Mouse (Mus musculus): ENCODE measurements around the gene Shc4. TPM values are rescaled to one million over a fixed set of nuclear protein-coding genes. Genes with fewer than 3 reads are reported as not detected.

Shc4 gene
- polyA plus RNA-seq, 1 experiment = 0.08 TPM

DNA sequence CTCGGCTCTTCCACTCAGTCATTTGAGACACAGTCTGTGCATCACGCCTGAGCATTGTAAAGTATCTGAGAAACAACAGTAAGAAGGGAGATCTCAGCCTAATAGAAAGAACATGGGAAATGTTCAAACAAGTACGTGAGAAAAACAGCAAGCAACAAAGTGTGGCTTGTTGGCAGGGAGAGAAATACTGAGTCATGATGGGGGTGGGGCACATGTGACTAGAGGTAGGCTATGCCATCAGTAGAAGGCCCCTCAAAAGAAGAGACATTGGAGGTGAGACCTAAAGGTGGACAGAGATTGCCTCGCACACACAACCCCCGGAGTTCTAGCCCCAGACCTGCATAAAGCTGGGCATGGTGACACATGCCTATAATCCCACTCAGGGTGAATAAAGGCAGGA, 58.7 kb downstream of the Shc4 start:
- no peak for TF ChIP-seq GATA1 (IDR thresholded peaks at IDR 0.05; ENCODE audit: low read length)

DNA sequence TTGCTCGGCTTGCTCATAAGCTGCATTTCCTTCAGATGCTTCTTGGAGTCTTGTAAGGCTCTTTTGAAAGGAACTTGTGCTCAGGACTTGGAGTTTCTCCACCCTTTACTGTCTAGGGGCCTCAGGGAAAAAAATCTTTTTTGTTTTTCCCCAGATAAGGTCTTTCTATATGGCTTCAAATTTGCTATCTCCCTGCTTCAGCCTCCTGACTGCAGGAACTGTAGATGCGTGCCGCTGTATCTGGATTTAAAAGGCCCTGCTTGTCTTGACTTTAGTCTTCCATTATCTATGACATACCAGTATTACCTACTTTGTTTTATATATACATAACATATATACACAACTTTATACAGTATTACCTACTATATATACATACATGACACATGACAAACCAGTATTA, 61.4 kb downstream of the Shc4 start:
- no peak for TF ChIP-seq GATA1 (IDR thresholded peaks at IDR 0.05; ENCODE audit: low read length)

DNA sequence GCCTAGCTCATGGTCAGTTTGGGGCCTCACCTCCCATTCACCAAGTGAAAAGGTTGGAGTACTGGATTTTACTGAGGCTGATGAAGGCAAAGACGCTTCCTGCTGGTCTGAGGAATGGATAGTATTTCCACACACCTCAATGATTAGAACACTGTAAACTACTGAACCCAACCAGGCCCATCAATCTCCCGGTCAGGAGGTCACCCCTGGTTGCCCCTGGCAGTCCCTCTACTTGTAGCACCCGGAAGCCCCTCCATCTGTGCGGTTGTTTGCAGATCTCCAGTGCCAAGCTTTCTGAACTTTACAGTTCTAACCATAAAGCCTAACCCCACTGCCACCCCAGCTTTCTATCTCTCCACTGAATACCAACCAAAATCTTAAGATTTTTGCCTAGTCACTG, 62.8 kb downstream of the Shc4 start:
- TF ChIP-seq GATA1 (IDR thresholded peaks at IDR 0.05; ENCODE audit: low read length) = no peak

DNA sequence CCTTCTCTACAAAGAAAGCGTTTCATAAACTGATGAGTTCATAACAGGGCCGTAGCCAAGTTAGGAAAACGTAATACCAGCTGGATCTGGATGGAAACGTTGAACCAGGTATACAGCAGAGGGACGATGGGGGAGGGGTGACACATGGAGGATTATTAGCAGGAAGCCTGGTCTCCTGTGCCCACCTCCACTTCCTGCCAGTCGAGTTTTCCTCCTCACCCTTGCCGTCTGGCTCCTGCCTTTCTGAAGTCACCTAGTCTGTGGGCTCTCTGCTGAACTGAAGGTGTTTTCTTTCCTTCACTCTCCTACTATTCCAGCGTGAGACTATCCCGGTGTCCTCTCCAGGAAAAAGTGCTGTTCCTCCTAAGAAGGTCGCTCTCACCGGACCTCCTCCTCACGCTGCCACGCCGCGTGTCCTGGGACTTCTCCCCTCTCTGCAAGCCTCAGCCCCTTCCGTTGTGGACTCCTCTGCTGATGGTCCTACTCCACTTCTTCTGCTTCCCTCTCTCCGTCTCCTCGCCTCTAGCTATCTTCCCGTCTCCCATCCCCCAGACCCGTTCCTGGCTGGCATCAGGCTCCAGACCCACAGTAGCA, 63.3 kb downstream of the Shc4 start:
- TF ChIP-seq GATA1 (IDR thresholded peaks at IDR 0.05; ENCODE audit: low read length) = no peak

DNA sequence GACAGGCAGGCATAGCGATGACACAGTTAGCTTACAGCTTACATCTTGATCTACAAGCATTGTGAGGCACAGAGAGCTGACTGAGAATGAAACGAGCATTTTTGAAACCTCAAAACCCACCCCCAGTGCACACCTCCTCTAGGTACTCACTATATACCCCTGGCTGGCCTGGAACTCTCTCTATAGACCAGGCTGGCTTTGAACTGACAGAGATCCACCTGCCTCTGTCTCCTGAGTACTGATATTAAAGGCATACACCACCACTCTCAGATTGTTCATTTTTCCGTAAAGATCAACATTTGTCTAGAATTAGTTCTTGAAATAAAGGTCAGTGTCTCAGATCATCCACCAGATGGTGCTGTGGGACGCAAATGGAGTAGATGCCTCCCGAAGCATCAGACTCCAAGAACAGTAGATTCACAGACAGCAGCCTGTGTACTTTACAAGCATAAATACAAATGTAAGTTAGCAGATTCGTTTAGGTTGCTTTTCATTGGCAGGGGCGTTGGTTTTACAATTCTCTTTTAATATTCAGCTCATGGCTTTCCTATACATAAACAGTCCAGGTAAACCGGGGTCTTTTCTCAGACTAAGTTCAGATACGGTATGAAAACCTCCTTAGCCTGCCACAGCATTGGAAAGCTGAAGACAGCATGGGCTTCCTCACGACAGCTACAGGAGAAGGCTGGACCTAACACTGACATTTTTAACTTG, 64.0 kb downstream of the Shc4 start:
- no peak for TF ChIP-seq GATA1 (IDR thresholded peaks at IDR 0.05; ENCODE audit: low read length)

DNA sequence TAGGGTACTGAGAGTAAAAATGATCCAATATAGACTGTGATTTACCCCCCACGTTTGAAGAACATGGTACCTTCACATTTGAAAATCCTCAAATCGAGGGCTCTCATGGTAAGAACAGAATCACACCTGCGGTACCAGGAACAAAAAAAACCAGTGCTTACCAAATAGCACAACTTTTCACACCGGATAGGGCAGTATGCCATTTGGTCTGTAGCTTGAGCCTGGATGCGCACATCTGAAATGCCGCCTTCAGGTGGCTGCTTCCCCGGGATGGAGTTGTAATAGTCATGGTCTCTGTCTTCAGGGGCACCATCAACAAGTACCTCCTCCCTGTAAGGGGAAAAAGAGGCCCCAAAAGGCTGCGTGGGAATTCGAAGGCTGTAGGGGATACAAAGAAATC, 68.6 kb downstream of the Shc4 start:
- TF ChIP-seq GATA1 (IDR thresholded peaks at IDR 0.05; ENCODE audit: low read length) = no peak

DNA sequence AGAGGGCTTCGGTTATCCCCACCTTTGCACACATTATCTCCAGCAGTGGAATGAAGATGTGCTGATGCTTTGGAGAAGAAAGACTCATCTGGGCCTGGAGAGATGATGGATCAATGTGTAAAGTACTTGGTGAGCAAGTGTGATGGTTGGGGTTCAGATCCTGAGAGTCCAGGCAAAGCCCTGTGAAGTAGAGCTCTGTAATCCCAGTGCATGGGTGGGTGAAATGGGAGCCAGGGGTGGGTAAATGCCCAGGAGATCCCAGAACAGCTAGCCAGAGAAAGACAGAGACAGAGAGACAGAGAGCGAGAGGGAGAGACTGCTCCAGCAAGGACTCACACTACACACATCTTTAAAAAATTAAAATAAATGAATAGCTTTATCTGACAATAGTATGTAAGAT, 70.7 kb downstream of the Shc4 start:
- no peak for TF ChIP-seq GATA1 (IDR thresholded peaks at IDR 0.05; ENCODE audit: low read length)

DNA sequence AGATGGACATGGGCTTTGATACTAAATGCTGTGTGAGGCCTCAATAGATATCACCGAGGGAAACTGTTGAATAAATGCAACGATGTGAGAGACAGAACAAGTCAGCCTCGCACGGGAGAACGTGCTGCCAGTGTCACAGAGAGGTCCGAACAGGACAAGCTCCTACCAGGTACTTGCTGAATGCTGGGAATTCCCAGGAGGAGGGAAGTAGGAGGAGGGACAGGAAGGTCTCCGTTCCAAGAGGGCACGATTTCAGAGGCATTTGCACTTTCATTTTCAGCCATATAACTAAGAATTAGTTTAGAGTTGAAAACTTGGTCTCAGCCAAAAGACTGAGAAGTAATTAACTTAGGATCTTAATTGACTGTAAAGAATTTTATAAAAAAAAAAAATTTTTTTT, 72.4 kb downstream of the Shc4 start:
- TF ChIP-seq GATA1 (IDR thresholded peaks at IDR 0.05; ENCODE audit: low read length) = no peak

DNA sequence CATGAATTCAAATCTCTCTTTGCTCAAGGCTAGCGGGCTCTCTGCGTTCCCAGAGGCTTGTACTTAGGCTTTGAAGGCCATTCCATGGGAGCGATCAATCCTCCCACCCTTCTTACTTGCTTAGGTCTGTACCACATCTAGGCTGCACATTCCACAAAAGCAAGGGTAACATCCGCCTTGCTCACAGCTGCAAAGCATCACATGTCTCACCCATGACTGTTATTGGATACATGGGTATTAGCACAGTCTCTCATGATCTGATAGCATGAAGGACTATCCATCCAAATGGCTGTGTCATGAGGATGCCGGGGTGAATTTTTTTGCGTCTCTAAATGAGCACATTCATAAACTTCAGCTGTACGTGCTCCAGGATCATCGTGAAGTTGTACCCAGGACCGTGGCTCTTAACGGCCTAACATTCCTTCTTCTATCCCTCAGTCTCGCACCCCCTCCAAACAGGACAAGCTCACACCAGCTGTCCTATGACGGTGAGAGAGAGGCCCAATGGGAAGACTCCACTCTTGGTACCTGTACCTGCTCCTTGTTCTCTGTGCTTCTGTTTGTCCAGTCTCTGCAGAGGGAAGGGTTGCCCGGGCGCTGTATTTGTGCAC, 73.1 kb downstream of the Shc4 start:
- no peak for TF ChIP-seq GATA1 (IDR thresholded peaks at IDR 0.05; ENCODE audit: low read length)

DNA sequence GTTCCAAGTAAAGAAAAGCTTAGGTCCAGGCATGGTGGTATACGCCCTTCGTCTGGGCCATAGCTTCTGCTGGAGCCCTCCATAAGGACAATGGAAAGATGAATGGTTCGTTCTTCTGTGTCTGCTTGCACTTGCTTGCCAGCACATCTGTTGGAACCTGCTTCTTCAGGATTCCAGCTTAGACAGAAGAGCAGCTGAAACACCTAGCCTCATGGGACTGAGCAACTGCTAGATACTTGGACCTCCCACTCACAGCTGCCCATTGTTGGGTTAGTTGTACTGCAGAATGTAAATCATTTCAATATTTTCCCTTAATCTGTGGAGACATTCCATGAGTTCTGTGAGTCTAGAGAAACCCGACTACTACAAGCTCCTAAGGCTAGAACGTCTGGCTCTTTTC, 73.9 kb downstream of the Shc4 start:
- TF ChIP-seq GATA1 (IDR thresholded peaks at IDR 0.05; ENCODE audit: low read length) = no peak

DNA sequence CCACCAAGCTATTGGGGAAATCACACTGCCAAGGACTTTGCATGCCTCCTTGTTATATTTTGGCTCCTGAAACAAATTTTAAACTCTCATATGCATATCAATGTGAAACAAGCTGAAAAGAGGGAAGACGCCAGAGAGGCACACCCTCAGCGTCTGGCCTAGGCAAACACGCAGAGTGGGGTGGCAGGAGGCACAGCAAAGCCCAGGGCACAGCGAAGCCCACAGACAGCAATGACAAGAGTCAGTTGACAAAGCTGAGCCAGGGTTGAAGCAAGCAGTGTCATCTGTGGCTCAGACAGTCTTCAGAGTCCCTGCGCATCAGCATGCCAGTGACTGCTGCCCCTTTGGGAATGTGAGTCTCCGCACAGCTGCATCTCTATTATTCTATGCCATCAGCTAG, 79.0 kb downstream of the Shc4 start:
- TF ChIP-seq GATA1 (IDR thresholded peaks at IDR 0.05; ENCODE audit: low read length) = no peak

DNA sequence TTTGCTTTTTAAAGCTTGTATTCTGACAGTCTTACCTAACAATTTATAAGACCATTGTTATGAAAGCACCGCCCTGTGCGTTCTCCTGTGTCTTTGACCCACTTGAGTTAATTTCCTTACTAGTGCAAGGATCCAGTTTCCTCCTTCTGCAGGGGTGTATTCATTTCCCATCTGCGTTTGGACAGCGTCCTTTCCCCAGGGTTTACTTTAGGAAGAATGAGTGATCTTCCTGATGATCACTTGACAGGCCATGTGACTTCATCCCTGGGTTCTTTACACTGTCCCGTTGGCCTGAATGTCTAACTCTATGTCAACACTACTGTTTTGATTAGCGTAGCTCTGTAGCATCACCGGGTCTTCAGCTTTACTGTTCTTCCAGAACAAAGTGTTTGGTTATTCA, 86.6 kb downstream of the Shc4 start:
- TF ChIP-seq GATA1 (IDR thresholded peaks at IDR 0.05; ENCODE audit: low read length) = no peak

DNA sequence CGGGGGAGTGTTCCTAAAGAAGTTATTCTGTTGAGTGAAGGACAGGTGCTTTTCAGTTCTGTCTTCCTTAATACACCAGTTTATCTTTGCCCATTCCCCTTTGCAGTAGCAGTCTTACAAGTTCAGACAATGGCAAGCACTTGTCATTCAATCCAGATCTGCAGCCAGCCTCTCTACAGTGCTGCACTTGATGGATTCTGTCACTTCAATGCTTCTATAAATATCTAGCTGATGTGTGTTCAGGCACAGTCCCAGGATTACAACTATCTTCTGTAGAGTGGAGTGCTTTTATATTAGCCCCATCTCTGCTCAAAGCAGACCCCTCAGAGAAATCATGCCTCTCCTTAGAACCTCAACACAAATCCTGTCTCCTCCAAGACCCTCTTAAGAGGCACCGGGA, 93.9 kb downstream of the Shc4 start:
- TF ChIP-seq GATA1 (IDR thresholded peaks at IDR 0.05; ENCODE audit: low read length) = no peak

DNA sequence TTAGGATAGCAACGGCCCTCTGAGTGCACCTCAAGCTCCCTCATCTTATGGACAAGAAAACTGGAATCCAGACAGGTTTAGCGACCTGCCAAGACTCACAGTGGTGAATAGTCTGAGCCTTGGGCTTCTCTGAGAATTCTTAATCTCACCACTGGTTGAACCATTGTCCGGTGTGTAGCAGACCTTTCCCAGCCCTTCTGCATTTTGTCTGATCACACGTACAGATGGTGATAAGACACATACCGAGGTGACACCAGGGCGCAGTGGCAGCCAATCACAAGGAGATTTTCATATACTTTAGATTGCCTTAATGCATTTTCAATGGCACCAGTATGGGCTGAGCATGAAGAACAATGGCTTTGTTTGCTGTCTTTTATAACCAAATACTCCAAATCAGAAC, 95.5 kb downstream of the Shc4 start:
- no peak for TF ChIP-seq GATA1 (IDR thresholded peaks at IDR 0.05; ENCODE audit: low read length)

DNA sequence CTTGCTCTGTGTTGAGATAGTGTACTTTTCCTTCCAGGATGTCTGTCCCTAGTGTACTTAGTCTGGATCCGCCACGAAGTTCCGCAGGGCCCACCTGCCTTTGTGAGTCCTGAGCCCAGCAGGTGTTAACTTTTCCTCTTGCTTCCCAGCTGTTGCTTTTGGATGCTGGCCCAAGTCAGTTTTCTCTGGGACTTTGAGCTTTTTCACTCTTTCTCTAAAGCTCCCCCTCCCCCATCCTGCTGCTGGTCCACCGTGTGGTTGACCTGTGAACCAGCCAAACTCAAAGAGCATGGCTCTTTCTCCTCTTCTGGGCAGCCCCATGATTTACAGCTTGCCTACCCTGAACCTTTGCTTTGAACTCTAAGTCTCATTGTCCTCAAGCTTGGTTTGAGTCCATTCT, 97.4 kb downstream of the Shc4 start:
- TF ChIP-seq GATA1 (IDR thresholded peaks at IDR 0.05; ENCODE audit: low read length) = no peak

DNA sequence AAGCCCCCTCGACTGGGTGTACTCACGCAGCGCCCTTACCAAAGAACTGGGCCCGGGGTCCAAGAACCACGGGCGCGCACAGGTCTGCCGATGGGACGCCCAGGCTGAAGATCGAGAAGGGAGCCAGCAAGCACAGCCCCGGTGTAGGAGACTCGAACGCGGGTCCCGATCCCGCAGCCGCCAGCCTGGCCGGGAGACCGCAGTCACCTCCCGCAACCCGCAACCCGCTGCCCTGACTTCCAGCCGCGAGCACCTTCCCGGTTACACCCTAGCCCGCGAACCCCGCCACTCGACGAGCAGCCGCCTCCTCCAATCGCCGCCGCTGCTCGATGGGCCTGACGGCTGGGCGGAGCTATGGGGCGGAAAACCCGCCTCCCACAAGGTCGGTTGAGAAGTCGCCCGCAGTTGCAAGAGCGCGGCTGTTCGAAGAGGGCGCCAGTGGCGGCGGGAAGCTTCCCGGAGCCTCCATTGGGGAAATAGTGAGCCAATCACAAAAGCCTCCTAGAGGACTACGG, 99.1 kb downstream of the Shc4 start, which contains the start of gene Cep152:
Cep152 (minus strand) TSS at position 277 of the 515 bp plus-strand sequence.
- TF ChIP-seq GATA1 (IDR thresholded peaks at IDR 0.05; ENCODE audit: low read length) = no peak
